Mouse (Mus musculus) embryo, embryonic 11 days (tissue): ENCODE measurements at regions not wholly inside any gene's neighbourhood (a gene's known extent, or its start where the extent isn't known, plus 50 kb on each side); places are given as distances from the start of the nearest gene placed in this dataset.

Experiments
- DNase-seq: peaks from one replicate; pipeline ENCODE4 v3.0.0-alpha.2; 2015

DNA sequence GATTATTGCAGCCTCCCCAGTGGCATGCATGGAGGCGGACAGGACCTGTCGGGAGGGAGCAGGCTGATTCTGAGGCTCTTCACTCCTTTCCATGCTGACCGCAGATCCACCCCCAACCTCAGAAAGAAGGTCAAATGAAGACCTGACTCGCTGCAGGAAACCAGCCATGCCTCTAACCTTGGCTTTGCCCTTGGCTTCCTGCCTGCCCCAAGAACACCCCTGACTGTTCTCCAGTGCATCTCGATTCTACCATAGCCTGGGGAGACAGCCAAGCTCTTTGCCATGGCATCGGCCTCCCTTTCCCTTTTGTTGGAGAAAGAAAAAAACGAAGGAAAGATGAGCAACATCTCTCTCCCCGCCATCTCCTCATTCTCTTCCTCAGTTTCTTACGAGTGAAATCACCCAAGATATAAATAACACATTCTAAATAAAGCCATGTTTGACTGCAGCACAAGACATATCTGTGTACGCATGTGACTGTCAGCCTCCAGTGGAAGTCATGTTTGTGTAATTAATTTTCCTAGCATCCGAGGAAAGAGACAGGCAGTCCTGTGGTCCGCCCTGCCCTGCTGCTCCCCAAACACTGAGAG is 102.4 kb upstream of the Sdk1 start:
- no peak for DNase-seq

DNA sequence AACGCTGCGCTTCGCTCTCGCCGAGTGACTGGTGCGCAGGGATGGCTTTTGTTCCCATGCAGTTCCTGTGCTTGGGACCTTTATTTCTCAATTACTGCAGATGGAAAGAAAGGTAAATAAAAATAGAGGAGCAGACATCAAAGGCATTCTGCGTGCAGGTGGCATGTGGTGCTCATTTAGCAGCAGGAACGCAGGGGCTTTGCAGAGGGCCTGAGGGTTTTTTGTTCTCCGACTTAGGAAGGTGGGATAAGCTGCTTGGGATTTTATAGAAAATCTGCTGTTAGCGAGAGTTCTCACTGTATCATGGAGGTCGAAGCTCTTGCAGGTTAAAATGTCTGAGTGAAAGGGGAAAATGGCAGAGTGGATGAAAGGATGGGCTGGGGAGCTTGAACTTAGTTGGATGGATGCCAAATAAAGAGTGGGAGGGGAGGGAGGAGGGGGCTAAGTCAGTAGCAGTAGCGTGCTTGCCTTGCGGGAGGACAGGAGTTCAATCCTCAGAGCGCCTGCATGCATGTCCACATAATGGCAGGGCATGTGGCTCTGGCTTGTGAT is 101.9 kb upstream of the Sdk1 start:
- DNase-seq = peak; percentile 35

DNA sequence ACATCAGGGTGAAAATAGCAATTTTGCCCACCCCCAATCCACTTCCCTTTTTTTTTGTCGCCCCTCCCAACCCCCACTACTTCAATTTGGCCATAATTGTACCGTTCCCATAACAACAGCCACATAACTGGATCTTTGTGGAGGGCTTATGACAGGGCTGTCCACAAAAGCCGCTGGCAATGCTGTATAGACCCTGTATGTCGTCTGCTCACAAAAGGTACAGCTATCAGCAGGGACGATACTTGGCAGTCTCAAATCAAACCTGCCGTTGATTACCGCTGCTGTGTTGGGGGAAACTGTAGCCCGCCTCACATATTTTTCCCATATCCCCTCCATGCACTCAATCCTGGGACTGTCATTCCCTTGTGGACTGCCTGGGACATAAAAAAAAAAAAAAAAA is 80.9 kb upstream of the Sdk1 start:
- DNase-seq = no peak

DNA sequence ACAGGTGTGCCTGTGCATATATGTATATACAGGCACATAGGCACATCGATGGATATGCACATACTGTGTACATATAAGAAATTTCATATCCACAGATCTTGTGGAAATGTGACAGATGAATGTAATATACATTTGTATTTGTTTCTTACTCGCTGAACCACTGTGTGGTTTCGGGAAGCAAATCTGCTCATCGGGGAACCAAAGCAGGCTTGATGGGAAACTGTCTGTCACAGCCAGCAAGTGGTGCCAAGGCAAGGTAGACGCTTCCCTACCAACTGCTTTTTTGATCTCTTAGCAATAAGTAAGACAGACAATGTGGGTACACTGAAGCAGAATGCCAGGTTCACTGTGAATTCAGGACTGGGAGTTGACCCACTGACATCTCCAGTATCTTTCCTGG is 80.3 kb upstream of the Sdk1 start:
- DNase-seq = no peak

DNA sequence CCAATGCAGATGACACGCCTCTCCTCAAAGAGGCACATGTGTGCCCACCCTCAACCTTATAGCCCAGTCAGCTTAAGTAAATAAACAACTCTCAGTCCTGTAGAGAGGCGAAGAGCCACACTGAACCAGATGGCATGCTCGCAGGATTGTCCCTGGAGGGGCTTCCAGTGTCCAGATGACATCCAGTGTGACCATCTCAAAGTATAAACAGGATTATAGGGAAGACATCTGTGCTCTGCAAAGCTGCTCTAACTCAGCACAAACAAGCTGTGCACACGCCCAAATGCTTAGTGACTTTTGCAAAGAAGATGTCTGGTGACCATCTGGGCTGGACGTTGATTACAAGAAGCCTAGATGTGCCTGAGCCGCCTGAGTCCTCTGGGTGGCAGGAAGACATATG is 58.8 kb upstream of the Sdk1 start:
- DNase-seq = peak; percentile 13

DNA sequence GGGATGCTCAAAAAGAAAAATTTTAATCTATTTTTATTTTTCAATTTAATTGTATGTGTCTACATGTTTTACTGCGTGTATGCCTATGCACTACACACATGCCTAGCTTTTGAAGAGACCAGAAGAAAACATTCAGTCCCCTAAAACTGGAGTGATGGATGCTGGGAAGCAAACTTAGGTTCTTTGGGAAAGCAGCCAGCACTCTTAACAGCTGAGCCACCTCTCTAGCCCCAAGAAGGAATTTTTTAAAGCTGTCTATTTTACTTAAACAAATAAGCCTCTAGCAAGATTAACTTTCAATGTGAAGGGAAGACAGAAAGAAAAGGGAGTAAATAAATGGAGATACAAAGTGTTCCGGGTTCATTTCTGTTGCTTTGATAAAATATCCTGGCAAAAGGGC is 52.3 kb upstream of the Sdk1 start:
- DNase-seq = no peak
